Mouse (Mus musculus): ENCODE data around the gene Opn1sw.
"Not testable (repeated sequence)": the region's sequence is repeated elsewhere in the genome, so short reads cannot be mapped to it uniquely, and the experiment has no call there.

Opn1sw gene

DNA sequence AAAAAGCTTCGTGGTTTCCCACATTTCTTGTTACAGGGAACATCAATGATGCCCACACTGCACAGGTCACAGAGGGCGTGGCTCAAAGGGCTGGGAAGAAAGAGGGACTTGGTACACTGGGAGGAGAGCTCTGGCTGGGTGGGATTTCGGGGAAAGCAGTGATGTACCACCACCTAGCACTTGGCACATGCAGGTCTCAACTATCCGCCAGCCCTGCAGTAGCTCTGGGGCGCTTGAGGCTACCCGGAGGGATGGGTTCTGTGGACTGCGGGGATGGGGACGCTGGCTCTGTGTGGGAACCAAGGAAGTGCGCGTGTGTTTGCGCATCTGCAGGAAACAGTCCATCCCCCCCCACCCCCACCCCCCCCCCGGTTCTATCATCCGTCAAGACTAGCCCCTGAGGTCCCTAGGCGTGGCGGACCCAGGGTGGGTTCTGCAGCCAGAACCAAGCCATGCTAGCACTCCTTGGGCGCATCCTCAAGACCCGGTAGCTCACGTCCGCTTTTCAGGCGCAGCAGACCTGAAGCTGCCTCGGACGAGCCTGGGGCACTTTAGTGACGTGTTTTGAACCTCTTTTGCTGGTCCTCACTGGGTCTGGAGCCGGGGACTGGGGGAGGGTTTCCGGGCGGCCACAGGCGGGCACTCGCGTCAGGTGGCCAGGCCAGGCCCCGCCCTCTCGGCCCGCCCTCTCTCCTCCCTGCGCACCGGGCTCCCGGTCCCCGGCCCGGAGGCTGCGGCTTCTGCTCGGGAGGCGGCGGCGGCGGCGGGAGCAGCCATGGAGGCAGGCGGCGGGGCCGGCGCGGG, 7.8 kb upstream of the Opn1sw start, which contains the start of gene Ccdc136:
Gene Ccdc136, plus strand, starts transcription at position 400 of the 804 bp plus-strand sequence.
- peak; percentile 93 for DNase-seq

DNA sequence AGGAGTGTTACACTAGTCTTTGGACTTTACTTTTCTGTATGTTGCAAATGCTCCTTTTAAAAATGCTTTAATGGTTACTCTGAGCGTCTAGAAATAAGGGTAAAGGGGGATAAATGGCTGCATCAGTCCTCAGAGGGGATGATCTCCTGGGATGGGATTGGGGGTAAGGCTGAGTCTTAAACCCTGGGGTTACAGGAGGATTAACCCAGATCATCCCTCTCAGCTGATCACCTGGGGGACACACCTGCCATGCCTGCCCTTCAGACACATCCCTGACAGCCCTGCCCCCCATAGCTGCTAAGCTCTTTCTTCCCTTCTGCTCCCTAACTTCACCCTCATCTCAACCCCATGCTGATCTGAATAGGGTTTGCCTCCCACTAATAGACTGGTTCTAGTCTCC, 6.0 kb upstream of the Opn1sw start:
- no peak for DNase-seq

DNA sequence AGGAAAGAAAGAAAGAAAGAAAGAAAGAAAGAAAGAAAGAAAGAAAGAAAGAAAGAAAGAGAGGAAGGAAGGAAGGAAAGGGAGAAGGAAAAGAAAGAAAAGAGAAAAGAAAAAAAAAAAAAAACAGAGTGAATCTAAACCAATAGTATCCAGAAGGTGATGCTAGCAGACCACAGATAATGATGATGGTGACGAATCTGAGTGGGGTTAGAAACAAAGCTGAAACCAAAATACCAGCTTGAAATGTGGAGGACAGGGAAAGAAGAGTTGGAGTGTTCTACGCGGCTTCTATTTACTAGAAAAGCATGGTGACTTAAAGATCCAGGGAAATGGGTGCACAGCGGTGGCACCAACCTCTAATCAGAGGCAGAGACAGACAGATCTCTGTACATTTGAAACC, 3.5 kb upstream of the Opn1sw start:
- no peak for DNase-seq

GRCm38 (mm10) chr6:29391241-29391640, 3.0 kb upstream of the Opn1sw start:
- DNase-seq, result not testable (repeated sequence)

GRCm38 (mm10) chr6:29390500-29390899, 2.2 kb upstream of the Opn1sw start:
- not testable (repeated sequence) for DNase-seq

GRCm38 (mm10) chr6:29389425-29389824, 1.2 kb upstream of the Opn1sw start:
- DNase-seq, result no peak

DNA sequence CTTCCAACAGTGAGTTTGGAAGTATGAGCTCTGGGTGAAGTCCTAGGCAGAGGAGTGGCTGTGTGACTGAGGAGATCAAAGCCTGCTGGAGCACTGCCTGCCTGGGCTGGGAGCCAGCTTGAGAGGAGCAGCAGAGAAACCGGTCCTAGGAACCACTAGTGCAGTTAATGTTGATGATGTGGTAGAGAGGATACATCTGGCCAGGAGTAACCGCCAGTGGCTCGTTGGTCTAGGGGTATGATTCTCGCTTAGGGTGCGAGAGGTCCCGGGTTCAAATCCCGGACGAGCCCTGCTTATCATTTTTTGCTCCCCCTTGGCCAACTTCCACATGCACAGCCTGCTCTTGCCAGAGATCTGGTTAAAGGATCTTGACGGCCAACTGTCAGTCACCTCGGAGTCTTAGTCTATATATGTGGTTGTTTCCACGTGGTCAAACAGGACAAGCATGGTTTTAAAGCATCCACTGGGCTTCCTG, 375 bp upstream of the Opn1sw start:
- DNase-seq, result peak; percentile 88 to 90

DNA sequence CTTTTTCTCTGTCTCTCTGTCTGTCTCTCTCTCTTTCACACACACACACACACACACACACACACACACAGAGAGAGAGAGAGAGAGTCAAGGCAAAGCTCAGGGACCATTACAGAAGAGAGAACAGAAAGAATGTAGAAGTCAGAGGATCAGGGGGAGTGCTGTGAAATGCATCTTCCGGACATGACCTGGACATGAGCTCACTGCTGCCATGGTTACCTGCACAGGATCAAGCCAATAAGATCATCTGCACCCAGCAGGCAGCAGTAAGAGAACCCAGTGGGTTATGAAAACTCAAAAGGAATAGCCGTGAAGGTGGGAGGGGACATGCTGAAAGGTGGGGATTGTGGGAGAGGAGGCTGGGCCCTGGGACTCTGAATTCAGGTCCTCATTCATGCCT, 5.8 kb downstream of the Opn1sw start:
- no peak for DNase-seq

DNA sequence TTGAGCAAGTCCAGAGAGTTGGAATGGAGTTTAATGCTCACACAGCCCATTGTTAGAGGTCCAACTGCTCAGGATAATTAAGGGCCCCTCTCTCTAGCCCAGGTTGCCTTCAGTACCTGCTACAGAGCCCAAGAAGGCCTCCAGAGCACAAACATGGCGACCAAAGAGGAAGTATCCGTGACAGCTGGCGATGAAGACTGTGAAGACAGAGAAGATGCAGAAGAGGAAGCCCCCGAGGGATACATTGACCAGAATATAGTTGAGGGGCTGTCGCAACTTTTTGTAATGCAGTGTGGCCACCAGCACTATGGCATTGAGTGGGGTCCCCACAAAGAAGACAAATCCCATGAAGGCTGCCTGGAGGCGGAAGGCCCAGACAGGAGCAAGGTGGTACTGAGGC, 8.3 kb downstream of the Opn1sw start:
- DNase-seq, result no peak

GRCm38 (mm10) chr6:29378678-29379077, 9.6 kb downstream of the Opn1sw start:
- no peak for DNase-seq

GRCm38 (mm10) chr6:29377386-29377785, 10.9 kb downstream of the Opn1sw start:
- peak; percentile 24 to 32 for DNase-seq

GRCm38 (mm10) chr6:29365277-29365676, 23.0 kb downstream of the Opn1sw start:
- DNase-seq, result no peak

DNA sequence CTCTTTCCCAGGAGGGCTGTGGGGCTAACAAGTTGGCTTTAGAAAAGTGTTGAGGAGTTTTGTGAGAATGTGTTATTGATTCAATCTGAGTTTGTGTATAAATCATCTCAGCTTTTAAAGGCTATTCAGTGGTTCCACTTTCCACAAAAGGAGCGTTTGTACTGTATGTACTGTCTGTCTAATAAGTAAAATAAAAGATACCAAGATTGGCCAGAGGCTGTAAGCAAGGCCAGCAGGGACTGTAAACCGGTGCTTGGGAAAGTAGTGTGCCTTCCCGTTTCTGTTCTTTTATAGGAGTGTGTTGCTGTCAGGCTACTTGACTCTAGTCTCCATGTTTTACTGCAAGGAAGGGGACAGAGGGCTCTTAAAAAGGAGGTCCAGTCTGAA, 25.1 kb downstream of the Opn1sw start:
- DNase-seq, result no peak

GRCm38 (mm10) chr6:29362246-29363128, 25.8 kb downstream of the Opn1sw start:
- peak; percentile 26 for DNase-seq

GRCm38 (mm10) chr6:29360211-29360610, 28.1 kb downstream of the Opn1sw start:
- DNase-seq, result no peak

DNA sequence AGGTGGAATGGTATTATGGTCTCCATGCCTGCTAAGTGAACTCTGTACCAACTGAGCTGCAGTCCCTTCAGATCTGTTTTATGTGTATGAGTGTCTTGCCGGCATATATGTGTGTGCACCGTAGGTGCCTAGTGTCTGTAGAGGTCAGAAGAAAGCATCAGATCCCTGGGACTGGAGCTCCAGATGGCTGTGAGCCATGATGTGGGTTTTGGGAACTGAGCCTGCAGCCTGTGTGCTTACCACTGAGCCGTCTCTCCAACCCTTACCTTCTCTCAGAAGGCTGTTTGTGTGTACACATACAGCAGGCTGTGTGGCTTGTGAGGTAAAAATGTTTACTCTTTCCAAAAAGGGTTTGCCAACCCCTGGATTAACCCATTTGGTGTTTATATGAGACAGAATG, 28.9 kb downstream of the Opn1sw start:
- peak in 1 of 2 experiments; percentile 34 for DNase-seq

GRCm38 (mm10) chr6:29352816-29353215, 35.5 kb downstream of the Opn1sw start:
- DNase-seq, result no peak

DNA sequence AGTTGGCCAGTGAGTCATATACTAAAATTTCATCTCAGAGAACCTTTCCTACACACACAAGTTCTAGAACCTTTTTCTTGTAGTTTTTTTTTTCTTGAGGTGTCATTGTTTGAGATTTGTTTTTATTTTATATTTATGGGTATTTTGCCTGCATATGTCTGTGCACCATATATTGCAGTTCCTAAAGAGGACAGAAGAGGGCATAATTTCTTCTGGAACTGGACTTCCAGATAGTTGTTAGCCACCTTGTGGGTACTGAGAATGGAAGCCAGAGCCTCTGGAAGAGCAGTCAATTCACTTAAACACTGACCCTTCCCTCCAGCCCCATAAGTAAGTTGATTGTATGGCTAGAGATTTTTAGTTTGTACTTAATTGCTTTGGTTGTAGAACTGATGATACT, 36.7 kb downstream of the Opn1sw start:
- no peak for DNase-seq

GRCm38 (mm10) chr6:29348371-29348724, 39.9 kb downstream of the Opn1sw start:
- no peak for DNase-seq

- peak; percentile 99 to 100 for DNase-seq
These were observed 40.5 kb downstream of the Opn1sw start, which contains the start of gene Calu for GRCm38 (mm10) chr6:29347665-29348370. Gene Calu (plus strand): TSS chr6:29348069.

DNA sequence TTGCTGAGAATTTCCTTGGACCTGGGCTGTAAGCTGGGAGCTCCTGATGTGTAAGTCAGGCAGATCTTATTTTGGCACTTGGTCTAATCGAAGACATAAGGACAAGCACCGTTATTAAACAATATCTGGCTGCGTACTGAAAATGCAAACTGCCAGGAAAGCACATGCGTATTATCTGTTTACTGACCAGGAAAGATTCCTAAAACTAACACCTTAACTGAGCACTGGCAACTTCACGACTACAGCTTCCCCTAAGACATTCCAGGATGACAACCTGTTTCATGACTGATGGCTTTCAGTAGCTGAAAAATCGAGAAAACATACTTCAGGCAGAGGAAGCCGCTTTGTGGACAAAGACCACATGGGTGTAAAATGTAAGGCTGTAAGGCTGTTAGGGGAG, 41.1 kb downstream of the Opn1sw start:
- no peak for DNase-seq

DNA sequence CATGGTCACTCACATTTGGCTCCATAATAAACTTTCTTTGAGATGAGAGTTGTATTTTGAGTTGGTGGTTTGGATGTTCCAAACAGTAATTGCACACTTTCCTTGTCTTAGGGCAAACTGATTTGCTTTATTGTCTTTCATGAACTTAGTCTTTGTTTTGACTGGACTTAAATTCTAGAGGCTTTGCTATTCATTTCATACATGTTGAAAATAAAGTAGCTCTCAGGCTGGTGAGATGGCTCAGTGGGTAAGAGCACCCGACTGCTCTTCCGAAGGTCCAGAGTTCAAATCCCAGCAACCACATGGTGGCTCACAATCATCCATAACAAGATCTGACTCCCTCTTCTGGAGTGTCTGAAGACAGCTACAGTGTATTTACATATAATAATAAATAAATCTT, 41.8 kb downstream of the Opn1sw start:
- not testable (repeated sequence) for DNase-seq

- no peak for DNase-seq
These were observed 58.8 kb downstream of the Opn1sw start for GRCm38 (mm10) chr6:29329514-29329913.

Measured in cerebellum, adult 18-20 months (tissue).